In genomic region chr2:54436736-54437500, GRCm38 (mm10) we compare ENCODE assay signal across 8 mouse cellular contexts. TPM values are rescaled to one million over a fixed set of nuclear protein-coding genes. Genes with fewer than 3 reads are reported as not detected.
DNase-seq lines count a peak whose midpoint lies in the region; ATAC-seq lines count a peak whose summit lies in the region.
"Had no signal": no experiment of that assay in that cellular context is flagged by ENCODE, and none has a peak within 500 bp of the region (broad histone marks: within the 10 kb centered on the region; RNA-seq: fewer than 3 reads in every experiment).

No protein-coding gene starts in this region.

- H3K27ac ChIP-seq in forebrain, embryonic 13.5 days, result 0 out of 2 replicates have a peak overlapping the region, but pooled peaks have one; percentile 14

- no peaks in the 10 kb centered on the region for H3K36me3 ChIP-seq in forebrain, embryonic 13.5 days (ENCODE audit: poor library complexity, severe bottlenecking)

- peak overlapping the region; percentile 67 for H3K4me3 ChIP-seq in forebrain, embryonic 13.5 days
- H3K4me3 ChIP-seq: erythroblast, embryonic 14.5 days had no signal

- H3K9me3 ChIP-seq in forebrain, embryonic 13.5 days (replicated peaks), result no peaks in the 10 kb centered on the region

- peak overlapping the region; percentile 62 for H3K9ac ChIP-seq in forebrain, embryonic 13.5 days

- peak; percentile 66 for ATAC-seq in forebrain, embryonic 13.5 days

- peaks cover 12% of the 10 kb centered on the region for H3K27me3 ChIP-seq in forebrain, embryonic 13.5 days

- 1% methylated on average over 37 of the region's 42 CpGs for WGBS in forebrain, embryonic 13.5 days

- DNase-seq in Muller cell, postnatal 12 days (ENCODE audit: inconsistent ontology term), result peak; percentile 84
- peak; percentile 93 for DNase-seq in brain, adult 2 months (ENCODE audit: low read depth, low spot score)
- peak; percentile 41 to 47 for DNase-seq in layer of hippocampus, postnatal 14 days (ENCODE audit: low spot score in 2 of 2)
- peak; percentile 45 for DNase-seq in neural tube, embryonic 10.5 days (ENCODE audit: extremely low spot score, low spot score)
- DNase-seq in urinary bladder, postnatal 36 days (ENCODE audit: low spot score in 2 of 2), result no peak
- no peak for DNase-seq in MN1 (ENCODE audit: low spot score)

- peak overlapping the region; percentile 98 for H3K4me2 ChIP-seq in forebrain, embryonic 13.5 days

- H3K4me1 ChIP-seq in forebrain, embryonic 13.5 days, result peaks cover 17% of the 10 kb centered on the region

RNA-seq across cellular contexts. Expression of gene Galnt13, which starts 0.8 kb away (rescaled TPM):
- polyA plus RNA-seq in forebrain, embryonic 13.5 days (2015; fragmentation: Nextera tagmentation; extraction: Ambion mirVana), result 2.8 TPM in 2 replicates
- 10 to 100 TPM; 15.6 to 17.8 TPM for total RNA-seq in layer of hippocampus, postnatal 14 days (2021)
- polyA plus RNA-seq: erythroblast, embryonic 14.5 days had no signal

Comparison
In these comparisons a context has a peak if more than half of its experiments do, and no peak if none do; other contexts are left out.
1. DNase-seq: peak in Muller cell, postnatal 12 days (single experiment), brain, adult 2 months (single experiment), layer of hippocampus, postnatal 14 days (2 of 2) and neural tube, embryonic 10.5 days (single experiment); none in urinary bladder, postnatal 36 days (0 of 2) and MN1 (single experiment).